Mouse (Mus musculus): ENCODE data around the gene Dctn3.

GRCm38 (mm10) chr4:41710229-41710628 lies 12.7 kb downstream of the Dctn3 start:
- TF ChIP-seq POLR2A (IDR thresholded peaks at IDR 0.05; ENCODE audit: insufficient read length, low read depth) (no peak), MYOD1 (IDR thresholded peaks at IDR 0.05; ENCODE audit: control insufficient read depth in 1 of 3, insufficient read length in 2 of 3, low read depth in 2 of 3) (no peak), TCF12 (IDR thresholded peaks at IDR 0.05; ENCODE audit: insufficient read depth, poor library complexity, severe bottlenecking) (no peak), CEBPB (IDR thresholded peaks at IDR 0.05; ENCODE audit: insufficient read depth, poor library complexity, severe bottlenecking) (no peak), USF1 (IDR thresholded peaks at IDR 0.05; ENCODE audit: low read depth) (no peak), E2F4 (IDR thresholded peaks at IDR 0.05; ENCODE audit: insufficient read depth) (no peak), REST (IDR thresholded peaks at IDR 0.05; ENCODE audit: insufficient read depth, insufficient read length) (no peak), MAX (IDR thresholded peaks at IDR 0.05; ENCODE audit: low read depth) (no peak), MYOG (IDR thresholded peaks at IDR 0.05; ENCODE audit: control insufficient read depth in 1 of 3, insufficient read depth in 1 of 3, insufficient read length in 2 of 3, low read depth in 2 of 3) (no peak)
